Mouse (Mus musculus) embryonic stem cell, embryonic (primary cell): ENCODE measurements around the gene Cacna1c.

Experiments used
- CTCF ChIA-PET, 4 experiments: fragments of 300-600 bp in 2 of 4; fragments of 350-600 bp in 2 of 4; sonication (Branson Sonifier 250); formaldehyde crosslinking; loops; one replicate each; lab custom pipeline; 2022; ENCODE audit warnings: inconsistent platforms in 2 of 4; lab: Charles Lee
- POLR2A ChIA-PET, 4 experiments: fragments of 300-600 bp in 2 of 4; fragments of 350-600 bp in 2 of 4; sonication (Branson Sonifier 250); formaldehyde crosslinking; loops; one replicate each; lab custom pipeline; 2022; ENCODE audit warnings: antibody characterized with exemption in 4 of 4, inconsistent platforms in 1 of 4; lab: Charles Lee

Cacna1c gene

GRCm38 (mm10) chr6:118724908-118725307, 471.3 kb downstream of the Cacna1c start:
- POLR2A ChIA-PET, result no interaction called here
- CTCF ChIA-PET, result interaction anchor here in 1 of 4 experiments (0.6 kb wide), 1 partner anchor 586 kb away, joined by 6 read pairs; the partner anchor contains the start of gene Csgalnact2

- ChIA-PET POLR2A (no interaction called here), CTCF (no interaction called here)
Observed at GRCm38 (mm10) chr6:118724388-118724787, 471.8 kb downstream of the Cacna1c start.

- POLR2A ChIA-PET, result no interaction called here
- CTCF ChIA-PET, result no interaction called here
Observed at GRCm38 (mm10) chr6:118722336-118722735, 473.9 kb downstream of the Cacna1c start.

- ChIA-PET POLR2A (no interaction called here), CTCF (interaction anchor here in 1 of 4 experiments (0.6 kb wide), 1 partner anchor 142 kb away, joined by 3 read pairs; no protein-coding TSS in a partner anchor)
Observed at GRCm38 (mm10) chr6:118719486-118719885, 476.7 kb downstream of the Cacna1c start.

GRCm38 (mm10) chr6:118713286-118713685, 482.9 kb downstream of the Cacna1c start:
- POLR2A ChIA-PET, result no interaction called here
- CTCF ChIA-PET, result no interaction called here

- POLR2A ChIA-PET, result no interaction called here
- CTCF ChIA-PET, result no interaction called here
Observed at GRCm38 (mm10) chr6:118711677-118712322, 484.4 kb downstream of the Cacna1c start.

GRCm38 (mm10) chr6:118707066-118707465, 489.2 kb downstream of the Cacna1c start:
- ChIA-PET POLR2A (no interaction called here), CTCF (interaction anchor here in 1 of 4 experiments (1.1 kb wide), 1 partner anchor 775 kb away, joined by 3 read pairs; no protein-coding TSS in a partner anchor)

- POLR2A ChIA-PET, result no interaction called here
Observed at GRCm38 (mm10) chr6:118705840-118706239, 490.4 kb downstream of the Cacna1c start.

GRCm38 (mm10) chr6:118694626-118695025, 501.6 kb downstream of the Cacna1c start:
- POLR2A ChIA-PET, result no interaction called here
- CTCF ChIA-PET, result no interaction called here

More at GRCm38 (mm10) chr6:118705840-118706239, 490.4 kb downstream of the Cacna1c start:
- CTCF ChIA-PET, result no interaction called here

- CTCF ChIA-PET, result interaction anchor here in 1 of 4 experiments (0.6 kb wide), 1 partner anchor 473 kb away, joined by 3 read pairs; no protein-coding TSS in a partner anchor
- POLR2A ChIA-PET, result no interaction called here
Observed at GRCm38 (mm10) chr6:118689447-118689846, 506.8 kb downstream of the Cacna1c start.

GRCm38 (mm10) chr6:118688856-118689255, 507.4 kb downstream of the Cacna1c start:
- POLR2A ChIA-PET, result no interaction called here
- CTCF ChIA-PET, result interaction anchor here in 1 of 4 experiments (0.6 kb wide), 1 partner anchor 472 kb away, joined by 3 read pairs; no protein-coding TSS in a partner anchor

- ChIA-PET CTCF (interaction anchor here in 1 of 4 experiments (1.0 kb wide), 1 partner anchor 75 kb away, joined by 3 read pairs; no protein-coding TSS in a partner anchor), POLR2A (no interaction called here)
Observed at GRCm38 (mm10) chr6:118680814-118681213, 515.4 kb downstream of the Cacna1c start.

- ChIA-PET CTCF (no interaction called here), POLR2A (interaction anchor here in 1 of 4 experiments (0.6 kb wide), 2 partner anchors 20 to 114 kb away, joined by 4 to 5 read pairs; no protein-coding TSS in a partner anchor)
Observed at GRCm38 (mm10) chr6:118678031-118678430, 518.2 kb downstream of the Cacna1c start.

- ChIA-PET POLR2A (interaction anchor here in 1 of 4 experiments (0.6 kb wide), 1 partner anchor 19 kb away, joined by 4 read pairs; no protein-coding TSS in a partner anchor), CTCF (no interaction called here)
Observed at GRCm38 (mm10) chr6:118677306-118677705, 518.9 kb downstream of the Cacna1c start.

- ChIA-PET POLR2A (interaction anchor here in 1 of 4 experiments (0.6 to 1.6 kb wide), 2 partner anchors 15 to 292 kb away, joined by 3 to 5 read pairs; no protein-coding TSS in a partner anchor), CTCF (interaction anchor here in 2 of 4 experiments (0.6 to 0.7 kb wide), 2 partner anchors 33 to 293 kb away, joined by 3 to 6 read pairs; no protein-coding TSS in a partner anchor)
Observed at GRCm38 (mm10) chr6:118674781-118675180, 521.4 kb downstream of the Cacna1c start.

GRCm38 (mm10) chr6:118673974-118674695, 522.1 kb downstream of the Cacna1c start:
- CTCF ChIA-PET, result interaction anchor here in 1 of 4 experiments (0.7 kb wide), 1 partner anchor 33 kb away, joined by 6 read pairs; no protein-coding TSS in a partner anchor
- POLR2A ChIA-PET, result interaction anchor here in 1 of 4 experiments (0.6 kb wide), 1 partner anchor 293 kb away, joined by 5 read pairs; no protein-coding TSS in a partner anchor

- ChIA-PET CTCF (no interaction called here), POLR2A (no interaction called here)
Observed at GRCm38 (mm10) chr6:118653331-118653730, 542.9 kb downstream of the Cacna1c start.

- ChIA-PET POLR2A (no interaction called here), CTCF (no interaction called here)
Observed at GRCm38 (mm10) chr6:118649121-118649783, 547.0 kb downstream of the Cacna1c start.
